Mouse (Mus musculus) myocyte (in vitro differentiated cells): ENCODE results near the gene Acap1.

Source experiments
- CEBPB ChIP-seq: IDR thresholded peaks from 2 replicates; pipeline ENCODE4 v1.6.1; 2011; ENCODE audit warnings: mild to moderate bottlenecking, moderate library complexity; ENCODE audit not compliant: poor library complexity, insufficient read depth, severe bottlenecking
- E2F4 ChIP-seq: IDR thresholded peaks from one replicate; pipeline ENCODE4 v1.6.1; 2011; ENCODE audit warnings: mild to moderate bottlenecking, control low read depth, moderate library complexity; ENCODE audit not compliant: insufficient read depth
- MYOG ChIP-seq, 3 experiments: IDR thresholded peaks; one replicate each; pipeline ENCODE4 v1.6.1; 2011; ENCODE audit warnings: control low read depth in 2 of 3, low read depth in 2 of 3, mild to moderate bottlenecking in 2 of 3; ENCODE audit not compliant: insufficient read length in 2 of 3, control insufficient read depth in 1 of 3, insufficient read depth in 1 of 3
- POLR2A ChIP-seq: IDR thresholded peaks from one replicate; pipeline ENCODE4 v1.6.1; 2011; ENCODE audit warnings: low read depth, mild to moderate bottlenecking, control low read depth, moderate library complexity; ENCODE audit not compliant: insufficient read length
- POLR2AphosphoS2 ChIP-seq: IDR thresholded peaks from one replicate; pipeline ENCODE4 v1.6.1; 2011; ENCODE audit warnings: low read depth, control low read depth; ENCODE audit not compliant: insufficient read length
- REST ChIP-seq: IDR thresholded peaks from one replicate; pipeline ENCODE4 v1.6.1; 2011; ENCODE audit warnings: mild to moderate bottlenecking, control low read depth, moderate library complexity; ENCODE audit not compliant: insufficient read depth, insufficient read length
- SRF ChIP-seq: IDR thresholded peaks from one replicate; pipeline ENCODE4 v1.6.1; 2011; ENCODE audit warnings: low read depth; ENCODE audit not compliant: control insufficient read depth, insufficient read length
- USF1 ChIP-seq: IDR thresholded peaks from one replicate; pipeline ENCODE4 v1.6.1; 2011; ENCODE audit warnings: low read depth, mild to moderate bottlenecking, control low read depth, moderate library complexity

DNA sequence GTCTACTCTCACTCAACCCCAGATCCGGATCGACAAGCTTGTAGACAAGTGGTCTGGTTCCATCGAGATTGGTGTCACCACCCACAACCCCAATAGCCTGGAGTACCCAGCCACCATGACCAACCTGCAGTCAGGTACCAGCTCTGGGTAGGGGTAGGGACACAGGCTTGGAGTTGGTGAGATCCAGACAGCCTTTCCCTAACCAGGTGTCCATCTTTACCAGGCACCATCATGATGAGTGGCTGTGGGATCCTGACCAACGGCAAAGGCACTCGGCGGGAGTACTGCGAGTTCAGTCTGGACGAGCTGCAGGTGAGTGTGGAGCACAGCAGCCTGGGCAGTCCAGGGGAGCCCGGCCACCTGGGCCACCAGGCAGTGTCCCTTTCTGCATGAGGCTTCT is 9.0 kb upstream of the Acap1 start:
- TF ChIP-seq REST (no peak), POLR2A (no peak), MYOG (IDR thresholded peaks at IDR 0.05; ENCODE audit: control insufficient read depth in 1 of 3, insufficient read depth in 1 of 3, insufficient read length in 2 of 3, low read depth in 2 of 3) (no peak), USF1 (no peak), E2F4 (no peak), CEBPB (no peak), SRF (no peak), POLR2AphosphoS2 (no peak)
